Mouse (Mus musculus) kidney, adult 2 months (tissue): ENCODE data around the gene Arap2.

Source experiments
- CTCF ChIP-seq: fragments of 200-500 bp; conservative IDR thresholded peaks from 2 replicates; pipeline ENCODE4 v1.5.1; 2011; ENCODE audit warnings: low read depth, mild to moderate bottlenecking, control low read depth, low read length, moderate library complexity, mixed read lengths; ENCODE audit not compliant: insufficient read depth, insufficient read length
- POLR2A ChIP-seq: fragments of 200-500 bp; IDR thresholded peaks from one replicate; pipeline ENCODE4 v1.6.1; 2011; ENCODE audit warnings: low read depth, low read length, control low read depth

DNA sequence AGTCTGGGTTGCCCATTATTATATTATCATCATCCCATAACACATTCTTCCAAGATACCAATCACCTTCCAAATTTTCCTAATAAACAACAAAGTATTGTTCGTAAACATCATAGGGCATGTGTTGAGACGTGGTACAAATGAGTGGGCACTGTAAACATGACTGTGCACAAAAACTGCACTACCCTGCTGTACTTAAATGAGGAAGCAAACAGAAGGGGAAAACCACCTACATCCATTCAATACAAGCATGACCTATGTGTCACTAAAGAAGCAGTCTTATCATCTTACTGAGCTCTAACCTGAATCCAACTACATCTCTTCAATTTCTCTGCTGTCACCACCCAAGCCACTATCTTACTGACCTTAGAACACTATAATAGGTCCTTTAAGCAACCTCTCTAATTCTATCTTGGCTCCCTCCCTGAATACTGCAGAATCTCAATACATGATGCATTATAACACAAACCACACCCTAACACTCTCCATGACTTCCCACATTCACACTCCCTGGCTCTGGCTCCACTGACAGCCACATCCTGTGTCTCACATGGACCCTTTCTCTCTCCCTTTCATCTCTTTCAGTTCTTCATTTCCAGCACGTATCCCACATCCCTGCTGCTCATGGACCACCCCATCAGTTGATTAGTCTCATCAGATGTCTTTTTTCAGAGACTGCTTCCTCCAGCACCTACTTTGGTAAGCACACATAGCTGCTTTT lies 10.0 kb downstream of the Arap2 start:
- TF ChIP-seq CTCF (no peak), POLR2A (no peak)
